Mouse (Mus musculus) spleen, adult 2 months (tissue): Measurements from ENCODE around the gene Poc5.

ENCODE experiments used
- CTCF ChIP-seq: fragments of 200-500 bp; IDR thresholded peaks from 2 replicates; pipeline ENCODE4 v1.5.1; 2011; ENCODE audit warnings: mild to moderate bottlenecking, inconsistent platforms; ENCODE audit not compliant: insufficient read depth, insufficient read length, insufficient replicate concordance; ENCODE audit errors: extremely low read depth
- POLR2A ChIP-seq: fragments of 200-500 bp; IDR thresholded peaks from 2 replicates; pipeline ENCODE4 v1.6.1; 2011; ENCODE audit warnings: low read depth, low read length, inconsistent platforms

- TF ChIP-seq CTCF (no peak), POLR2A (no peak)
Measured at GRCm38 (mm10) chr13:96434899-96435331, 46.8 kb downstream of the Poc5 start.
